Mouse (Mus musculus) megakaryocyte progenitor cell, adult 5-6 weeks (primary cell): Measurements from ENCODE around the gene Tcl1. TPM values are rescaled to one million over a fixed set of nuclear protein-coding genes. Genes with fewer than 3 reads are reported as not detected.
A peak's percentile ranks its signal among the peaks of the same experiment; 100 is the strongest.
"Not testable (repeated sequence)": the region's sequence is repeated elsewhere in the genome, so short reads cannot be mapped to it uniquely, and the experiment has no call there.

ENCODE experiments used
- ATAC-seq: replicated peaks from 2 replicates; pipeline ENCODE4 v1.8.0; 2016; ENCODE audit warnings: mild to moderate bottlenecking, moderate TSS enrichment, inconsistent platforms; ENCODE audit not compliant: poor library complexity
- total RNA-seq, 2 experiments: library from RNA; stranded (forward) in 1 of 2; stranded (reverse) in 1 of 2; fragments of 157-497, 149-512 nt in 1 of 2; fragments of 200-1000 nt in 1 of 2; gene quantifications; 2 replicates each; pipeline versions ENCODE4 v1.2.3 to v1.2.4; 2015 to 2017

Gene Tcl1
- total RNA-seq (2015) (not detected in 2 replicates), total RNA-seq (2017) (not detected in 2 replicates)

DNA sequence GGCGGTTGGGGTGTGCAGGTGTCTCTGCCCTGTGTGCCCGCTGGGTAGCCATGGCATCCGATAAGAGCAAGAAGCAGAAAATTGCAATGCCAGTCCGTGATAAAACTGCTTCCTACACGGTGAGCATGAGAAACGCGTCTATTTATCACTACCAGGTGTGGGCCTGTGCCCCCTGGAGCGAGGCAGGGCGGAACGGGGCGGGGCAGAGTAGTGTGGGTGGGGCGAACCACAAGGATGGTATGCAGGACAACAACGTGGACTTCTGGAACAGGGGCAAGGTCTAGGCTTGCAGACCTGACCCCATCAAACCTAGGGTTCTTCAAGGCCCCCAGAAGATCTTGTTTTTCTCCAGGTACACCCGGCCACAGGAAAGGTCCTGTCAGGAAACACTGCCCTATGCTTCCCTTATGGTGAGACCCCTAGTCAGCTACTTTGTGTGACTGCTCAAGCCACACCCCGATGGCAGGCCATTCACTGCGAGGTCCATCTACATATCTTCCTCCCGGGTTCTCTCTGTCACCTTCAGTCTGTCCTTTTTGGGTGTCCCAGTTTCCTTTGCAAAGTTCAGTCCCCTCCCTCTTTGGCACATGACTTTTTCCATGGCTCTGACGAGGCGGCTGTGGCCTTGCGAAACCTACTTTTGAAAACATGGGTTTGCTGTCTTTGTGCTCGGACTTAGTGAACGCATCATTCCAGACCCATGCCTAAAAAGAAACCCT, at the start of gene Tcl1:
TSS of gene Tcl1 (minus strand) at position 193 of the 719 bp plus-strand sequence.
- ATAC-seq, result no peak

DNA sequence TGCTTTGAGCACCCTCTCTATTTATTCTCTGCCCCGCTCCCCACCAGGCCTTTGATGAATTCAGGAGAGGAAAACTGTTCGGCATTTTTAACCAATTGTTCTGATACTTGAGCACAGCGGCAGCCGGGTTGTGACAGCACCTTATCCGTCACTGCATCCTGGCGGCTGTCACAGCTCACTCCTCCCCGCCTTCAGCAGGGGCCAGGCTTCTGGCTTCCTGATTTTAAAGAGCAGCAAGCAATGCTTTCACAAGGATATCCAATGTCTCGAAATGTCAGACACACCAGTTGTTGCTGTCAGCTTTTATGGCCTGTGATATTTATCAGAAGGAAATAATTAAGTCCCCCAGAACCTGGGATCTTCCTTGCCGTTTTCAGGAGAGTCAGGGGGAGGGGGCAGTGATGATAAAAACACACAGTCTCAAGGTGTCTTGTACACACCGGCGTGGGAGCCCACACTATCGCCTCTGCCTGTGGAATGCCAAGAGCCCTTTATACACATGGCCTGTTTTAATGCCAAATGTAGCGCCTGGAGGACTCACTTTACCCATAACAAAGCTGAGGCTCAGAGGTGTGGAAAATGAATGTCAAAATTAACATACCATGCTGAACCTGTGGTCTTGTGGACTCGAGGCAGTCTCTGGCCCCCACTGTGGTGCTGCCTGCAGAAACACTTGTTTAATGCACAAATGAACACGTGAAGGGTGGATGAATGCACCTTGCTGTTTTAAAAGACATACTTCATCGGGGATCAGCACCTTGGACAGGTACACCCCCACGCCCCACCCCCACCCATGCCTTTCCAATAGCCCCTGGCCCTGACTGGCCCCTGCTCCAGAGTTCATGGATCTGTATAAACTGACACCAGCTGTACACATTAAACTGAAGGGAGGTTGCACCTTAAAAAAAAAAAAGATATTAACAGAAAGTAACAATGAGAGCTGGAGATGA, 48.7 kb upstream of the Tcl1 start:
- ATAC-seq, result no peak

- no peak for ATAC-seq
Observed at GRCm38 (mm10) chr12:105267076-105267475, 44.5 kb upstream of the Tcl1 start.

- 0 out of 2 replicates have a peak, but pooled peaks have one; percentile 34 for ATAC-seq
Observed at GRCm38 (mm10) chr12:105266096-105266495, 43.5 kb upstream of the Tcl1 start.

DNA sequence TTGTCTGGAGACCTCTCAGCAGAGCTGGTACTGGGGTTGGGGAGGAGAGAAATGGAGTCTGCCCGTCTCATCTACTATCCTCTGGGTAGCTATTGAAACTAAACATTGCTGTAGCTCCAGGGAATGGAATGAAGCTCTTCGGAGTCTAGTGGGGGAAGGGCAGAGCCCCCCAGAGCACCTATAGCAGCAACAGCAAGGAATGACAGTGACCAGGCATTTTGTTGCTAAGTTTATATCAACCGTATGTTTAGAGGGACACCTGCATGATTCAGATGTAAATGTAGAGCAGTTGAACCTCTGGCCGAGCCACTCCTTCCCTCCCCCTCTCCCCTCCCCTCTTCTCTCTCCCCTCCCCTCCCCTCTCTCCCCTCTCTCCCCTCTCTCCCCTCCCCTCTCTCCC, 36.6 kb upstream of the Tcl1 start:
- ATAC-seq, result no peak

- ATAC-seq, result no peak
Observed at GRCm38 (mm10) chr12:105258787-105259186, 36.2 kb upstream of the Tcl1 start.

DNA sequence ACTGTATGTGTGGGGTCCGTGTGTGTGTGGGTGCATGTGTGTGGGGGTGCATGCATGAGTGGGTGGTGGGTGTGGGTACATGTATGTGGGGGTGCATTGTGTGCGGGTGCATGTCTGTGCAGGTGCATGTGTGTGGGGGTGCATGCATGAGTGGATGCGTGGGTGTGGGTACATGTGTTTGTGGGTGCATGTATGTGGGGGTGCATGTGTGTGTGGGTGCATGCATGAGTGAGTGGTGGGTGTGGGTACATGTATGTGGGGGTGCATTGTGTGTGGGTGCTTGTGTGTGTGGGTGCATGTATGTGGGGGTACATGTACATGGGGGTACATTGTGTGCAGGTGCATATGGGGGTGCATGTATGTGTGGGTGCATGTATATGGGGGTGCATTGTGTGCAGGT, 31.2 kb upstream of the Tcl1 start:
- no peak for ATAC-seq

DNA sequence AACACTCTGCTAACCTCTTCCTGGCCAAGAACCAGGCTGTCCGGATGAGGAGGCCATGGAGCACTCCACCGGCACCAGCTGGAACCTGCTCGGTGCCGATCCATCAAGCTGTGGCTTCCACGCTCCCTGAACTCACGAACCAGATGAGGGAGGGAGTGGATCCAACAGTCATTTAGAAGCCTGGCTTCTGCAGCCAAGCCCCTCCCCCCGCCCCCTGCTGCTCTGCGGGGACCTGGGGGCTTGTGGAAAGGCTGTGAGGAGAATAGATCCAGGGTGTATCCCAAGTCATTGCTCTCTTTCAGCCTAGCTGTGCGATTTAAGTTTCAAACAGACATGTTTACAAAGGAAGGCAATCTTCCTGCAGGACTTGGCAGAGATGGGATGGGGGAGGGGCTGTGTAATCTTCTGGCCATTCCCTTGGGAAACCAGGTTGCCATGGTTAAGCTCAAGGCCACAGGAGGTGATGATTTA, 26.2 kb upstream of the Tcl1 start:
- no peak for ATAC-seq

- no peak for ATAC-seq
Observed at GRCm38 (mm10) chr12:105239060-105239459, 16.5 kb upstream of the Tcl1 start.

- ATAC-seq, result peak; percentile 70
Observed at GRCm38 (mm10) chr12:105235091-105235490, 12.5 kb upstream of the Tcl1 start.

GRCm38 (mm10) chr12:105234362-105234761, 11.8 kb upstream of the Tcl1 start:
- no peak for ATAC-seq

GRCm38 (mm10) chr12:105224621-105225320, 2.2 kb upstream of the Tcl1 start:
- no peak for ATAC-seq

GRCm38 (mm10) chr12:105217101-105217760, 5.4 kb downstream of the Tcl1 start:
- no peak for ATAC-seq

DNA sequence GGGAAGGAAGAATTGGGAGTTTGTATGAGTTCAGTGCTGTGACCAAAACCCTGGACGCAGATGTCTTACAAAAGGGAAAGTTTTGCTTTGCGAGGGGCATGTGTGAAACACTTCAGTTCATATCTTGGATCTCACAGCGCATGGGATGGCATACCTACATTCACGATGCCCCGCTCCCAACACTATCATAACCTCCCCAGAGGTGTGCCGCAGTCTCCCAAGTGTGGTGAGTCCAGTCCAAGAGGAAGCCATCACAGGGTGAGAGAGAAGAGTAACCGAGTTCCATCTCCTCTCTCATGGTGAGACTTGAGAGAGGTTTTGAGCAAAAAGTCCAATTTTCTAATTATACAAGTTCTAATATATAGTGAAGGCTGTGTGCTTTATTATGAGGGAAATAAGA, 13.4 kb downstream of the Tcl1 start:
- ATAC-seq, result no peak

- ATAC-seq, result no peak
Observed at GRCm38 (mm10) chr12:105208441-105208840, 14.2 kb downstream of the Tcl1 start.

- ATAC-seq, result no peak
Observed at GRCm38 (mm10) chr12:105207071-105207470, 15.5 kb downstream of the Tcl1 start.

DNA sequence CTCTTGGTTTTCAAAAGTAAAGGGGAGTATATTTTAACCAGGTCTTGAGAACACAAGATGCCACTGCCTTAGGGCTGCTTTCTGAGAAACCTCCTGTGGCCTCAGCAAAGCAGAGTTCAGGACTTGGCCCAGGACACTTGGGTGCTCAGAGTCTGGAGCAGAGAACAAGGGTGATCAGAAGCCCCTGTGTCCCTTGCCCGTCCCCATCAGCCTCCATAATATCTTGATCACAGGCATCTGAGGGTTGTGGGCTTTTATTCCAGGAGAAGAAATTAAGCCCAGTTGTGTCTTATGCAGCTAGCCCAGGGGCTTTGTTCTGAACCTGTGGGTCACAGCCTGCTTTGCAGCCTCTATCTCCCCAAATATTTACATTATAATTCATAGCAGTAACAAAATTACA, 20.9 kb downstream of the Tcl1 start, which contains the start of gene Tcl1b4:
TSS of gene Tcl1b4 (plus strand) at position 301 of the 400 bp plus-strand sequence.
- ATAC-seq, result not testable (repeated sequence)

- ATAC-seq, result not testable (repeated sequence)
Observed at GRCm38 (mm10) chr12:105199684-105200497, 22.7 kb downstream of the Tcl1 start.

- ATAC-seq, result not testable (repeated sequence)
Observed at GRCm38 (mm10) chr12:105190743-105191142, 31.9 kb downstream of the Tcl1 start, which contains the start of gene Tcl1b3. Tcl1b3 (plus strand) TSS chr12:105191043.
